Mouse (Mus musculus) inflammation-experienced regulatory T-cells (primary cell): Measurements from ENCODE around the gene Rragd. TPM values are rescaled to one million over a fixed set of nuclear protein-coding genes. Genes with fewer than 3 reads are reported as not detected.

ENCODE experiments used
- polyA plus RNA-seq, 2 experiments: library from polyadenylated mRNA; unstranded; fragments of 100-300 nt; shearing (Covaris generic); gene quantifications; one replicate each; pipeline ENCODE4 v1.2.1; 2017

Gene Rragd
- 10 to 100 TPM in 1 of 2 experiments, under 1 TPM in 1; 0.60 to 22.1 TPM for polyA plus RNA-seq

GRCm38 (mm10) chr4:32982716-32983175 lies at the start of gene Rragd:
Gene Rragd, plus strand, starts transcription at chr4:32983037.

GRCm38 (mm10) chr4:32950356-32951034 lies 32.3 kb upstream of the Rragd start, which contains the start of gene Ankrd6:
Gene Ankrd6, minus strand, starts transcription at chr4:32950841.

GRCm38 (mm10) chr4:33031195-33031960 lies 48.5 kb downstream of the Rragd start, which contains the start of gene Ube2j1:
Gene Ube2j1, plus strand, starts transcription at chr4:33031416.

GRCm38 (mm10) chr4:33062981-33063380 lies 80.1 kb downstream of the Rragd start, which contains the start of gene Gabrr2:
Gene Gabrr2, plus strand, starts transcription at chr4:33062999.

Other genes with a start within 250 kb of the Rragd start
- 10 to 100 TPM; 46.6 to 67.9 TPM for gene Lyrm2, start 182.8 kb upstream of the Rragd start, polyA plus RNA-seq
- 1 to 10 TPM; 2.9 to 7.4 TPM for gene Ankrd6, start 32.2 kb upstream of the Rragd start, polyA plus RNA-seq
- gene Ube2j1, start 48.4 kb downstream of the Rragd start, polyA plus RNA-seq: 100 to 1,000 TPM; 102 to 129 TPM
- gene Gabrr2, start 80.0 kb downstream of the Rragd start, polyA plus RNA-seq: 10 to 100 TPM; 17.4 to 39.8 TPM
- gene Gabrr1, start 149.5 kb downstream of the Rragd start, polyA plus RNA-seq: under 1 TPM; 0.17 to 0.18 TPM
- gene Pm20d2, start 206.7 kb downstream of the Rragd start, polyA plus RNA-seq: 1 to 10 TPM in 1 of 2 experiments, under 1 TPM in 1; 0.18 to 1.2 TPM
- 1 to 10 TPM; 1.7 to 2.2 TPM for gene Srsf12, start 226.0 kb downstream of the Rragd start, polyA plus RNA-seq